Mouse (Mus musculus): ENCODE data around the gene Slc24a4. TPM values are rescaled to one million over a fixed set of nuclear protein-coding genes. Genes with fewer than 3 reads are reported as not detected.
"Not testable (repeated sequence)": the region's sequence is repeated elsewhere in the genome, so short reads cannot be mapped to it uniquely, and the experiment has no call there.

Slc24a4 gene
- total RNA-seq, 2 experiments from 2014 or later, result 45.0 to 49.2 TPM

DNA sequence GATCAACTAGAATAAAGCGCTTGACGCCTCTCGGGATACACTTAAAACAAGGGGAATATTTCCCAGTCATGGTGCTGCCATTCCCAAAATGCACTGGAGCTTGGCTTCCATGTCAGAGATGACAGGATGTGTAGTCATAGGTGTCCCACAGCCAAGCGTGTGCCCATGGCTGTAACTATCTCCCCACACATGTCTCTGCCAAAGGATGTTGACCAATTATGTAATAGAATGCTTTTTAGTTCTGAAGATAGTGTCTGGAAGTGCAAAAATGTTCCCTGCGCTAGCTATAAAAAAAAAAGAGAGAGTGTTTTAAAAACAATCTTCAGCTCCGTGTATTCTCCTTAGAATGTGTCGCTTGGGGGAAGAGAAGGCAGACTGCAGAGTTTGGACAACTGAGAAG is 36.1 kb downstream of the Slc24a4 start:
- peak; percentile 35 to 44 for DNase-seq (ENCODE audit: low spot score in 2 of 2)

DNA sequence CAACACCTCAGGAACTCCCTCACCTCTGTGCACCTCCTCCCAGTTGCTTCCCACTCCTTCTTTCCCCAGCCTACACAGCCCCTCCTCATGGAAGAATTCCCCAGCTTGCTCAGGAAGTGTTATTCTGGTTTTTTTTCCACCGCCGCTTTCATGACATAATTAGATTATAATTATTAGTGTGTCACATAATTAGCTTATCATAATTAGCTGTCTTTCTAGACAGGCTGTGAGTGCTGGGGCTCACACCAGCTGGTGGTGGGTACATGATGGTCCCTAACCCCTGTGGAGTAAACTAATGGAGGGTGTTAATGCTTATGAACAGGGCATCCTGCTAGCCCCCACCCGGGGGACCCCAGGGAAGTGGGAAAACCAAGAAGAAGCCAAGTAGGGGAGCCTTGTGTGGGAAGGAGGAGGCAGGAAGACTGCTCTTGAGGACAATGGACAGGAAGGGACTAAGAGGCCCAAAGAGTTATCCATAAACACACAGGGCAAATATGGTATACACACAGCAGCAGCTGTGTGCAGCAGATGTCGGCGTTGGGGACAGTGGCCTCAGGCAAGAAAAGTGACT is 38.2 kb downstream of the Slc24a4 start:
- DNase-seq (ENCODE audit: low spot score in 2 of 2), result no peak

DNA sequence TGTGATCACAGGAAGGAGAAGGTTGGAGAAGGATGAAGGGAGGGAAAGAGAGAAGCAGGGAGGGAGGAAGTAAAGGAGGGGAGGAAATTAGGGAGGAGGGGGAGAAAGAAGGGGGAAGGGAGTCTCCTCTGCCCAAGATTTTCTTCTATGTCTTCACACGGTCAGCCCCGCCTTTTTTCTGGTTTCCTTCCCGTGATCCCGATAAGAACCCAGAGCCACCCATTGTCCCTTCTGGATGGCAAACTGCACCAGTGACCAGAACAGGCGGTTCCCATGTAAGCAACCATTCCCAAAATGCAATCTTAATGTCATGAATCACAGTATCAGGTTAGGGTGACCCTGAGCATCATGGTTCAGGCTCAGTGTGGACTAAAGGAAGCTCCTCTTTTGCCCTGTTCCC is 38.8 kb downstream of the Slc24a4 start:
- DNase-seq (ENCODE audit: low spot score in 2 of 2), result no peak

DNA sequence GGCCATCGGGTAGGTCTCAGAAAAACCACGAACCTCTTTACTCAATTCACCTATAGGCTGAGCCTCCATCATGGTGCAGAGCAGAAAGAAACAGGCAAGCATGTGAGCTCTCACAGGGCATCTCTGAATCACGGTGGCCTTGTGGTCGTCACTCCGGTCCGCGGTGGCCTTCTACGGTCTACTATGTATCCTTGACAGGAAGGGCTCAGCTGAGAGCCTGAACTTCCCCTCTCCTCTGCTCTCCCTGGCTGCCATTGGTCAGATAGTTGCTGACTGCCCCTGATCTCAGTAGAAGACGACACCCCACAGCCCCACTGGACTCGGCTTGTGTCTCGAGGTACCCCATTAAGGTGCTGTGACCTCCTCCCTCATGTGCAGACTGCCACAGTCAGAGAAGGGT is 44.2 kb downstream of the Slc24a4 start:
- no peak for DNase-seq (ENCODE audit: low spot score in 2 of 2)

DNA sequence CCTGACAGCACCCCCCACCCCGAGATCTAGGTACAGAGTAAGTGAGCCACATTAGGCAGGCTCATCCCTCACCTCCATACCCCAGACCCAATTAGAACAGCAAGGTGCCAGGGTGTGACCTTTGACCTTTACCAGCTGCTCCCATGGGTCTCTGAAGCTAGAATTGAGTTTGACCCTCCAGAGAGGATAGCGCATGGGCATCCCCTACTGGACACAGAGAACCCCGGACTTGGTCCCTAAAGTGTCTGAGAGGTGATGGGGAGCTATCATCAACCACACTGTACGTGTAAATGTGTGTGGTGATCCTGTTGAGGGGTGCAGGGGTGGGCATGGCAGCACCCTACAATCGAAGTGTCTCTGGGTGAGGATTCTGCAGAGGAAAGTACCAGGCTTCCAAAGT is 44.8 kb downstream of the Slc24a4 start:
- DNase-seq (ENCODE audit: low spot score in 2 of 2), result no peak

DNA sequence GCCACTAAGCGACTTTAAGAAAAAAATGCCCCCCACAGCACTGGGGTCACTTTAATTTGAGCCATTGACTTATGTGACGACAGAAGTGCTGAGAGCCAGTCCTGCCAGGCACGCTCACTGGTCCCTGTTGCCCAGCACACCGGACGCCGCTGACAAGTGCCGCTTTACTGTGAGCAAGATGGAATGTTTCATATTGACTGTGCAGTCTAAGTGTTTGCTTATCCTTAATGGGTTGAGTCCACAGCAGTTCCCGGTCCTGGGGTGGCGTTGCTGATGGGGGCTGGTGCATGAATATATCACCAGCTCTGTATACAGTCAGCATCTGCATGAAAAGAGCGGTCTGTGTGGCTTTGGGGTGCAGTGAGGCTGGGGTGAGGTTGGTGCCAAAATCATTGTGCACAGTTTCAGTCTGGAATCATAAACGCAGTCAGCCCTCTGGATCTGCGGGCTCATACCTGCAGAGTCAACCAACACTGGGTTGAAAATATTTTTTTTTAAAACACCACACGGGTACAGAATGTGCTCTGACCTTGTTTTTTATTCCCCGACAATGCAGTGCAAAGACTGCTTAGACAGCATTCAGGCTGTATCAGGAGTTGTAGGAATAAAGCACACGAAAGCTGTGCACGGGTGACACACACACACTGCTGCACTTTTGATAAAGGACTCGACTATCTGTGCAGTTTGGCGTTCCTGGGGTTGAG is 52.0 kb downstream of the Slc24a4 start:
- no peak for DNase-seq (ENCODE audit: low spot score in 2 of 2)

DNA sequence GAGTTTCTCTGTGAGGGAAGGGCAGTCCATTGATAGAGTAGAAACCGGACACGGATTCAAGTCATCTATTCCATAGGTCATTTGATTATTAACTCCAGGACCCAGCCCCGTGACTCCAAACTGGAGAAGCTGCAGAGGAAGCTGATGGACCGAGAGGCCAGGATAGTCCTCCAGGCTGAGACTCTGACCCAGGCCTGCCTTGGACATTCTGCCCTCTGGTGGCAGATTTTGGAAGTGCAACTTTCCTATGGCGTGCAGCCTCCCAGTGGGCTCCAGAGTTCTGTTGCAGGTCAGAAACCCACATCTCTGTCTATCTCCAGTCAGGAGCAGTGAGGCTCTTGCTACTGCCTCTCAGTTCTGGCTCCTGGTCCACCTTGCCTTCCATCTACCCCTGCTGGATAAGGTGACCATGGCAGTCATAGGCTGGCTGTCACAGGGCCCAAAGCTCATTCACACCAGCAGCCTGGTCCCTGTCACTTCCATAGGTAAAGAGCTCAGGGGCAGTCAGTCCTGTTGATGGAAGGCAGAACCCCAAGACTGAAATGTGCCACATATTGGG is 53.3 kb downstream of the Slc24a4 start:
- peak; percentile 41 to 73 for DNase-seq (ENCODE audit: low spot score in 2 of 2)

DNA sequence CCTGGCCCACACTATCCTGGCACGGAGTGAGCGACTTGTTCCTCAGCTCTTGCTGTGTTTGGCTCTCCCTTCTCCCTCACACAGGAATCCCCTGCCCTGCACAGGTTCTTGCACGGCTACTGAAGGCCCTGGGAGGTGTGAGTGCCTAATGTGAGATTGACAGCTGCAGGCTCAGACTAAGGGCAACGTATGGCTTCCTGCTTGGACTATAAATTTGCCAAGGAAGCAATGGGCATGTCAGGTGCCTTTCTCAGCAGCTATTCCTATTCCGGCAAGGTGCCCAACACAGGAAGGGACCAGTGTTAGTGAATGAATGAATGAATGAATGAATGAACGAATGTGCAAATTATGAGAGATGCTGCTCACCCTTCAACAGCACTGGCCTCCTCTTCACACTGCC is 54.1 kb downstream of the Slc24a4 start:
- no peak for DNase-seq (ENCODE audit: low spot score in 2 of 2)

DNA sequence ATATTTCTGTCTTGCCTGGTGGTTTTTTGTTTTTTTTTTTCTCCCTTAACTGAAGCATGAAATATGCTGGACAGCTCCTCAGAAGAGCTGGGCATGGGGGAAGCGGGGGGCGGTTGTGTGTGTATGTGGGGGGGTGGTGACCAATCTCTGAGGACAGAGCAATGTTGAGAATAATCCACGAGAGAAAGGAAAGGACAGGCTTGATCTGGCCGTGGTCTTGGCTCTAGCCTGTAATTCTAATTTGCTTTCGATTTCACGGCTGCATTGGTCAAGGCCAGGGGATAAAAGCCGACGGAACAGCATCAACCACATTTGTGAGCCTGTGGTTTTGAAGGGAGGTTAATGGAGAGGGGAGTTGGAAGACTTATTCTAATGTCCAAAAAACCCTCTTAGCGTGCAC is 54.7 kb downstream of the Slc24a4 start:
- DNase-seq (ENCODE audit: low spot score in 2 of 2), result no peak

DNA sequence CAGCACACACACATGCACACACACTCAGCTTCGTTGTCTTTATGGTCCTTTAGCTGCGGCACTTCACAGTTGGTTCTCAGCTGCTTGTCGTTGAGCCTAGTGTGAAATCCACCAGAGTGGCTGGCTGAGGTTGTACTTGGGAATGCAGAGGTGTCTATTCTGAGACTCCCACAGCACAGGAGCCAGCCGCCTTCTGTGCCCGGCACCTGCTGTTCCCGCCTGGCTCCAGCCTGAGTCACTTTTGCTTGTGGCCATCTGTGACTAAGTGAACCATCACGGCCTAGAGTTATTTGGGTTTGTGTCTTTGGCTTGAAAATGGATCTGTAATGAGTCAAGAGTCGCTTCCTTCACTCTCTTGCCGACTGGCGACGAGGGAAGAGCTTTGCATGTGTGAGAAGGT is 62.3 kb downstream of the Slc24a4 start:
- DNase-seq (ENCODE audit: low spot score in 2 of 2), result peak; percentile 71 to 87

DNA sequence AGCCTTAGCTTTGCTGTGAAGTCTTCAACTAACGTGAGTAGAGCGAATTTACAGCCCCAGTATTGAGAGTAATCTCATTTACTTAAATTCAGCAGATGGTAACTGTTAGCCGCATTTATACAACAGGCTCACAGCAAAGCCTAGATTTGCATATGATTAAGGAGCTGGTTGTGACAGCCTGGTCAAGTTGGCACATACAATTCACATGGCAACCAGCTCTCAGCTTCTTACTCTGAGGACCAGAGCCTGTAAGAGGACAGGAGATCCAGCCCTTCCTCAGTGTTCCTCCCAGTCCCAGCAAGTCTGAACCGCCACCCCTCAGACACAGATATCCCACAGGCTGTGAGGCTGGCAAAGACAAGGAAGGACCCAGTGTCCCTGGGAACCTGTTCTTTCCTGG is 73.0 kb downstream of the Slc24a4 start:
- peak in 1 of 2 experiments; percentile 18 for DNase-seq (ENCODE audit: low spot score in 2 of 2)

DNA sequence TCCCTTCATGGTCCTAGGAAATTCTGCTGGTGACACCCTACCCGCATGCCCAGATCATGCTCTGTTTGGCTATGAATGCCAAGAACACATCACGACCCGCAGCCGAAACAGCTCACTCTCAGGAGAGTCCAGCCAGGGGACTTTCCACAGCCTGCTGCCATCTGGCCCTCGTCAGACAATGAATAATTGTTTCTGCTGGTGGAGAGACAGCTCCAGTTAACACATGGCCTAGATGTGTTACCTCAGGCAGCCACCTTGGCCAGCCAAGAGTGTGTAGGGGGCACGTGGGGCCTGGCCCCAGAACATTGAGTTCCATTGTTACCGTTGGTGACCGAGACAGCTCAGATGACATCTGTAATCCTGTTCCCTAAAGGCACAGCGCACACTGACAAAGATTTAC is 74.4 kb downstream of the Slc24a4 start:
- DNase-seq (ENCODE audit: low spot score in 2 of 2), result peak; percentile 27

DNA sequence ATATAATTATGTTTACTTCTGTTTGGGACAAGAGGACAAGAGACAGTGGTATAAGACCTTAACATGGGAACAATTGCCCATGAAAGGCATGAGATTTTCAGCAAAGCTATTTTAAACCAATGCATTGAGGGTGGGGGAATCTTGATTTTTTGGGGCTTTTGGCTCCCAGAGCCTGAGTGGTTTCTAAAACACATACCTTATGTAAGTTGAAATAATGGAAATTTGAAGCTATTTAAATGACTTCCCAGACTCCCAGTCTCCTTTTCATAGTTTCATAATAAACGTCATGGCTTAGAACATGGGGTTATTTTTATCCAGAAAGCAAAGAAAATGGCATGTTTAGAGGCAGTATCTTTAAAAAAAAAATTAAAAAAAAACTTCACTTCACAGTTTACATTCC is 77.9 kb downstream of the Slc24a4 start:
- DNase-seq (ENCODE audit: low spot score in 2 of 2), result no peak

DNA sequence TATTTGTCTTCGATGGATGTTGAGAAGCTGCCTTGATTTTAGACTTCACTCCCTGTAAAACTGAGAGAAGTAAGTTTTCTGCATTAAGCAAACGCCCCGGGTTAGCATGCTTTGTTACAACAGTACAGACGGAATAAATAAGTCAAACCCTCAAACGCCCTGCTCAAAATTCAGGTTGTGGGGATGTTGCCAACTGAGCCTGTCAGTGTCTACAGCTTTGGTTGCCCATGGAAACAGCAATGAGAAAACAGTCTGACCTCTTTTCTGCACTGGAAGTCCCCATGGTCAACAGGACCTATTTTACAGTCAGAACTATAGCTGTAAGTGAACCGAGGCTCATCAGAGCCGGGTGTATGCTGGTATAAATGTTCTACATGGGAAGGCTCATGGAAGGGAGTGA is 78.7 kb downstream of the Slc24a4 start:
- no peak for DNase-seq (ENCODE audit: low spot score in 2 of 2)

DNA sequence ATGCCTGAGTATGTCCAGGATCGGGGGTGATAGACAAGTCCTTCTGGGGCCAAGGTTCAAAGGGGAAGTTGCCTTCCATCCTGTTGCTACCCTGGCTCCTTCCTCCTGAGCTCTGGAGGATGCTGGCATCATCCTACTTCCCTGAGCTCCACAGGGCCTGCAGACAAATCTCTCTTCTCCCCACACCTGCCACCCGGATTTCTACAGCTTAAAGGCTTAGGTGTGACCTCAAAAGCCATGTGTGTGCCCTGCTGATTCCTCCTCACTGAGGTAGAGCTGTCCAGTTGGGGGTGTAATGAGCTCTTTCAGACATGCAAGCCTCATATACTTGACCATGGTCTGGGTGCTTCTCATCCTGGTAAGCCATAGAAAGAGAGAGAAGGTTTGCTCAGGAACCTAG is 82.3 kb downstream of the Slc24a4 start:
- DNase-seq (ENCODE audit: low spot score in 2 of 2), result no peak

DNA sequence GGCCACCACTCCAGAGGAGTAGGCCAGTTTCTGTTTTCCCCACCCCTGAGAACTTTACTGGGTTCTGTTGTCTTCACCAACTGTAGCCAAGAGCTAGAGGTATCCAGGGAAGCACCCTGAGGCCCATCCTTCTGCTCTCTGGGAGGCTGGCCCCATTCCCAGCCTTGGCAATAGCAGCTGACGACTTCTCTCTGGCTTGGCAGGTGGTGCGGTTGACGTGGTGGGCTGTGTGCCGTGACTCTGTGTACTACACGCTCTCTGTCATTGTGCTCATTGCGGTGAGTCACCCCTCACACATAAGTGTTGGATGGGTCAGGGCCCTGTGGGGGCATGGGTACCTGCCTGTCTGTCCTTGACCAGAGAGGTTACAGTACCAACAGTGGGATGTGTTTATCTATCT is 94.9 kb downstream of the Slc24a4 start:
- peak; percentile 21 to 22 for DNase-seq (ENCODE audit: low spot score in 2 of 2)

DNA sequence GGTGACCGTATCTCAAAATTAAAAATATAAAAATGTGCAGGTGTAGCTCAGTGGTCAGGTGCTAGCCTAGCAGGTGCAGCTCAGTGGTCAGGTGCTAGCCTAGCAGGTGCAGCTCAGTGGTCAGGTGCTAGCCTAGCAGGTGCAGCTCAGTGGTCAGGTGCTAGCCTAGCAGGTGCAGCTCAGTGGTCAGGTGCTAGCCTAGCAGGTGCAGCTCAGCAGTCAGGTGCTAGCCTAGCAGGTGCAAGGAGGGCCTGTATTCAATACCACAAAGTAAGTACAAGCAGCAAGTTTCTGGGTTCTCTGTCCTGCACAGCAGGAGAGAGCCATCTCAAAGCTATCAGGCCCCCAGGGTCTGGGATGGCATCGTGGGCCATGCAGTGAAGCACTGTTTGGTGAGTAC is 95.6 kb downstream of the Slc24a4 start:
- not testable (repeated sequence) for DNase-seq (ENCODE audit: low spot score in 2 of 2)

DNA sequence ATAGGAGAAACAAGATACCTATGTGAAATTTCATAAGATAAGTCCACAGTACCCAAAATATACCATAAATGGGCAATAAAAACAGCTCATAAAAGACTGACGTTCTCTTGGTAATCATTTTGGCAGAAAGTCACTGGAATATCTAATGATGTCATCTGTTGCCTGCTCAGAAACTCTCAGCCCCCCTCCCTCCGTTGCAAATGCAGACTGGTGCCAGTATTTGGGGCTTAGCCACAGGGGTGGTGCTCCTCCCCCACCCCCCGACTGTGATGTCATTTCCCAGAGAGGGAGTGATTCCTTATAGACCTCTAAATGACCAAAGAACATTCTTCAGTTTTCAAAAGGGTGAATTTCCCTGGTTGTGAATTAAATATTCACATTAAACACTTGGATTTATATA is 96.6 kb downstream of the Slc24a4 start:
- no peak for DNase-seq (ENCODE audit: low spot score in 2 of 2)

DNA sequence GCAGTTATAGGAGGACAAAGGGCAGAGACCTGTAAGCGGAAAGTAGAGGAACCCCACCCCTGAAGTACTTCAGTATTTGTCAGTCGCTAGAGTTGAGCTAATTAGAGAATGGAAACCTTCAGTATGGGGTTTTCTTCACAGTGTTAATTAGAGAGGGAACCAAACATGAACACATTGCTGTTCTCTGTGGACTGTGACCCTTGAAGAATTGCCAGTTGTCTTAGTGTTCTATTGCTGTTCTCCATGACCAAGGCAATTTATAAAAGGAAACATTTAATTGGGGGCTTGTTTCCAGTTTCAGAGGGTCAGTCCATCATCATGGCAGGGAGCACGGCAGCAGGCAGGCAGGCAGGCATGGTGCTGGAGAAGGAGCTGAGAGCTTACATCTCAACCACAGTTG is 107.0 kb downstream of the Slc24a4 start:
- DNase-seq (ENCODE audit: low spot score in 2 of 2), result no peak

DNA sequence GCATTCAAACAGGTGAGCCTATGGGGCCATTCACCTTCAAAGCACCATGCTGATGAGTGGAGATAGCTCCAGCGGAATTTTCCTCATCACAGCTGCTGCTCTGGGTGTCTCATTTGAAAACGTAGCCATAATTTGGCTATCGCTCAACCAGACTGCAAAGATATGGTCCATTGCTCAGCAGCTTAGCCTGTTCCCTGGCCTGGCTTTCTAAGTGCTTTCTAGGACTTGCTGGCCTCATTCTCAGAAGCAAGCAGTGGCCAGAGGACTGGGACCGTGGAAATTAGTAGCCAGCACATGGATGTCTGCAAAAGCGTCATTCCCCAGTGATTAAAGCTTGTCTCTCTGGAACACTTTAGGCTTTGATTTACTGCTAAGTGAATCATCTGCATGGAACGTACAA is 107.8 kb downstream of the Slc24a4 start:
- no peak for DNase-seq (ENCODE audit: low spot score in 2 of 2)

DNA sequence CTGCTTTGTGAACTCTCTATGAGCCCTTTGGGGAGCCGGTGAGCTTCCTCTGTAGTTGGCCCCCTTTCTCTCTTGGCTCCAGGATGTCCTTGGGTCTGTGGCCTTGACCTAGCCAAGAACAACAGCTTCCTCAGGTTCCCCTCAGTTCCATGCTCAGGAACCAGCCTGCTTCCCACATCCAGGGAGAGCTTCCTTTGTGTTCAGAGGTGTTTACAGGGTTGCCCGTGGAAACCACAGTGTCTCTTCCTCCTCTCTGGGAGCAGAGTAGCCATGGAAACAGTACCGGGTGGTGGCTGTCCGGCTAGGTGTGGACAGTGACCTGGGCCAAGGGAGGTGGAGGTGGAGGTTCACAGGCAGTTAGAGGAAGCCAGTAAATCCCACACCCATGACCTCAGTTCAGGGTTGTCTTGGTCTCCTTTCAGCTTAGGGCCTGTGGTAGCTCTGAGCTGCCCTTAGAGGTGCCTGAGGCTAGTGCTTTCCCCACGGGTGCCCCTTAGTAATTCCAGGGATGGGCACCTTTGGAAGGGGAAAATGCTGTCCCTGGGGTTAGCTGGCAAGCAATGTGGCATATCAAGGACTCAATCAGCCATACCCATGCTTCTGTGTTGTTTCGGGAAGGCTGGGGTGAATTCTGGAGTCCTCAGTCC is 113.7 kb downstream of the Slc24a4 start:
- no peak for DNase-seq (ENCODE audit: low spot score in 2 of 2)

DNA sequence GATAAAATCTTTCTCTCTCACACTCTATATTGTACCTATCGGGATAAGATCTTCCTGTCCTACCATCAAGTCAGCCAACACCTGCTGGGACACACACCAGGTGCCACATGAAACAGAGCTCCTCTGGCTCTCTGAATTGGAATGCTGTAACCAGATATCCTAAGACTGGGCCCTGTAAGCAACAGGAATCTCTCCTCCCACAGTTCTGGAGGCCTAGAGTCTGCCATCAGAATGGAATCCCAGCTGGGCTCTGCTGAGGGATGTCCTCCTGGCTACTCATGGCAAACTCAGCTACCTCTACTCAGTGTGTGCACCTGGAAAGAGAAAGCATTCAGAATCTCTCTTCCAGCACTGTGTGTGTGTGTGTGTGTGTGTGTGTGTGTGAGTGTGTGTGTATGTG is 115.4 kb downstream of the Slc24a4 start:
- DNase-seq (ENCODE audit: low spot score in 2 of 2), result no peak

DNA sequence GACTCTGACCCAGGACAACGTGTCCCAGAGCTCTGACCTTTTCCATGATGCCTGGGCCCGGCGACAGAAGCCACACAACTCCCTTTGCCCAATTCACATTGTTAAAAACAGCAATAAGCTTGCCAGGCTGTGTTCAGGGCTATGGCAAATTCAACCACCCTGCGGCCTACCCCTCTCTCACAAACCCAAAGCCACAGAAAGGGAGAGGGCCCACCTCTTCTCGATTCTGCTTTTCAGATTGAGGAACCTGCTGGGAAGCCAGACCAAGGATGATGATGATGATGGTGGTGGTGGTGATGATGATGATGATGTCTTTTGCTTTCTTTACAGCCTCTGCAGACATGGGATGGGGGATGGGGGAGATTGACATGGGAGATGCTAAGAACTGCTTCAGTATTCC is 117.7 kb downstream of the Slc24a4 start:
- DNase-seq (ENCODE audit: low spot score in 2 of 2), result no peak

Data from left cerebral cortex, adult 18-20 months (tissue).